Mouse (Mus musculus) hematopoietic stem cell, adult 5-6 weeks (primary cell): ENCODE measurements at regions not wholly inside any gene's neighbourhood (a gene's known extent, or its start where the extent isn't known, plus 50 kb on each side); places are given as distances from the start of the nearest gene placed in this dataset.

Experiments
- ATAC-seq, 2 experiments: fragments of 125-278 bp in 1 of 2; replicated peaks in 1 of 2; 2 replicates each; pipeline ENCODE4 v1.8.0; 2016 to 2017; ENCODE audit warnings: inconsistent platforms in 2 of 2, mild to moderate bottlenecking in 2 of 2, moderate number of reproducible peaks in 2 of 2, low read depth in 1 of 2, moderate TSS enrichment in 1 of 2; ENCODE audit not compliant: low FRiP score in 2 of 2, poor library complexity in 2 of 2, severe bottlenecking in 2 of 2, insufficient read depth in 1 of 2, low TSS enrichment in 1 of 2

- ATAC-seq = no peak
Observed at GRCm38 (mm10) chr14:86254196-86254595, 886.8 kb downstream of the Diaph3 start.

- ATAC-seq = no peak
Observed at GRCm38 (mm10) chr14:86251617-86252016, 889.4 kb downstream of the Diaph3 start.

- ATAC-seq = no peak
Observed at GRCm38 (mm10) chr14:86247686-86248085, 893.3 kb downstream of the Diaph3 start.

GRCm38 (mm10) chr14:86246770-86247169 lies 894.3 kb downstream of the Diaph3 start:
- no peak for ATAC-seq

- ATAC-seq = peak; percentile 87 to 95
Observed at GRCm38 (mm10) chr14:86243662-86244061, 897.4 kb downstream of the Diaph3 start.

GRCm38 (mm10) chr14:86242836-86243235 lies 898.2 kb downstream of the Diaph3 start:
- ATAC-seq = no peak

- no peak for ATAC-seq
Observed at GRCm38 (mm10) chr14:86239090-86239489, 901.9 kb downstream of the Diaph3 start.

- ATAC-seq = peak; percentile 42 to 93
Observed at GRCm38 (mm10) chr14:86233305-86233704, 907.7 kb downstream of the Diaph3 start.

- no peak for ATAC-seq
Observed at GRCm38 (mm10) chr14:86230609-86231008, 910.4 kb downstream of the Diaph3 start.

- no peak for ATAC-seq
Observed at GRCm38 (mm10) chr14:86229755-86230154, 911.3 kb downstream of the Diaph3 start.

GRCm38 (mm10) chr14:86215711-86216110 lies 925.3 kb downstream of the Diaph3 start:
- peak; percentile 64 to 83 for ATAC-seq

- ATAC-seq = no peak
Observed at GRCm38 (mm10) chr14:86211654-86212053, 929.4 kb downstream of the Diaph3 start.

- ATAC-seq = 0 out of 4 replicates have a peak, but pooled peaks of 1 of the 2 experiments have one; percentile 14
Observed at GRCm38 (mm10) chr14:86204582-86204981, 936.5 kb downstream of the Diaph3 start.

- ATAC-seq = no peak
Observed at GRCm38 (mm10) chr14:86197864-86198263, 943.2 kb downstream of the Diaph3 start.

GRCm38 (mm10) chr14:86184663-86185381 lies 956.2 kb downstream of the Diaph3 start:
- ATAC-seq = no peak

GRCm38 (mm10) chr14:86178517-86178916 lies 962.5 kb downstream of the Diaph3 start:
- no peak for ATAC-seq

GRCm38 (mm10) chr14:86171118-86171517 lies 969.9 kb downstream of the Diaph3 start:
- no peak for ATAC-seq

- ATAC-seq = no peak
Observed at GRCm38 (mm10) chr14:86159151-86159550, 981.9 kb downstream of the Diaph3 start.

GRCm38 (mm10) chr14:86154688-86155087 lies 986.3 kb downstream of the Diaph3 start:
- no peak for ATAC-seq
